Mouse (Mus musculus) adipocyte (in vitro differentiated cells): ENCODE measurements around the gene Tnfaip2.
A peak's percentile ranks its signal among the peaks of the same experiment; 100 is the strongest.

Experiments used
- DNase-seq: peaks from one replicate; pipeline ENCODE4 v3.0.0-alpha.2; 2016; ENCODE audit warnings: low spot score

The Tnfaip2 gene

DNA sequence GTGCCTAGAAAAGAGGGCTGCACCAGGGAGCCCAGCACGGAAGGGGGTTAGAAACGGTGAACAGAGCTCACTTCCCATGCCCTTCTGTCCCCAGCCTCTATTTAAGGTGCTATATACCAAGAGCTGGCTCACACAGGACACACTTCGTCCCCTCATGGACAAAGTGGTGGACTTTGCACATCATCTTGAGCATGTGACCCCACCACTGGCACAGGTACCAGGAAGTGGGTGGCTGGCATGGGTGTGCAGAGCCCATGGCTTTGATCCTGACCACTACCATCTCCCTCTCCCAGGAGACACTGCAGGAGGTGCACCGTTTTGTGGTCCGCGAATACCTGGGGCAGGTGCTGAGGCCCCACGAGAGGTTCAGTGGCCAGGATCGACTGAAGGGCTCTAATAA, 13.9 kb upstream of the Tnfaip2 start:
- no peak for DNase-seq

DNA sequence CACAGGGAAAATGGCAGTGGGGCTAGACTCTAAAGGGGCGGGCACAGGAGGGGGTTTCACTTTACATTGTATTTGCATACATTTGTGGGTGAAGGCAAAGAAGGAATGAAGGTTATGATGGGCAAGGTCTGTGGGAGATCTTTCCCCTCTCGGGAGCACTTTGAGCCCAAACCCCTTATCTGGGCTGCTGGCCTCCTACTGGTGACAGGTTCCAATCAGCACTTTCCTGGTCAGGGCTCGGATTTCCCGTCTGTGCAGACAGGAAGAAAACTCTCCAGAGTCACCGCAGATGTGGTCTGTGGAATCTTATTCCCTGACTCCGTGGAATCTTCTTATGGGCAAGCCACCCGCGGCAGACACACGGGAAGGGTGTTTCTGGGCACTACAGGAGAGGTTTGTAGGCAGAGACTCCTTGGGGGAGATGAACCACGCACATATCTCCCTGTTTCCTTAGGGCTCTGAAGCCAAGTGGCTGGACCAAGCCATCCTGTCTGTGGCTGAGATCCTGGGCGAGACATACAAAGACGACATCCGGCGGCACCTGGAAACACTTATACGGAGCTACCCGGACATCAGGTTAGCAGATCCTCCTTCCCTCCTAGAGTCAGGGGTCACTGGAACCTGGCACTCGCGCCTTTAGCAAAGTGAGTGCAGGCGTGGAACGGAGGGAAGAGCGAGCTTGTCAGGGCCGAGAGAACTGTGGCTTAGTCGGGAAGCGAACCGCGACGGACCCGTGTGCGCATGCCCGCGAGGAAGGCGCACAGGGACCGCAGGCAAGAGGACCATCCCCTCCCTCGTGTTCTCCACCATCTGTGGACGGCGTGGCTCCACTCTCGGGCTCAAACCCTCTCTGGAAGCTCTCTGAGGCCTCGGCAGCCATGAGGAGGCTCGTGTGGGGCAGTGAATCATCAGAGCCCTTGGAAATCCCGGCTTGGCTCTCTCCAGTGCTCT, 13.0 kb upstream of the Tnfaip2 start:
- DNase-seq = peak; percentile 67

DNA sequence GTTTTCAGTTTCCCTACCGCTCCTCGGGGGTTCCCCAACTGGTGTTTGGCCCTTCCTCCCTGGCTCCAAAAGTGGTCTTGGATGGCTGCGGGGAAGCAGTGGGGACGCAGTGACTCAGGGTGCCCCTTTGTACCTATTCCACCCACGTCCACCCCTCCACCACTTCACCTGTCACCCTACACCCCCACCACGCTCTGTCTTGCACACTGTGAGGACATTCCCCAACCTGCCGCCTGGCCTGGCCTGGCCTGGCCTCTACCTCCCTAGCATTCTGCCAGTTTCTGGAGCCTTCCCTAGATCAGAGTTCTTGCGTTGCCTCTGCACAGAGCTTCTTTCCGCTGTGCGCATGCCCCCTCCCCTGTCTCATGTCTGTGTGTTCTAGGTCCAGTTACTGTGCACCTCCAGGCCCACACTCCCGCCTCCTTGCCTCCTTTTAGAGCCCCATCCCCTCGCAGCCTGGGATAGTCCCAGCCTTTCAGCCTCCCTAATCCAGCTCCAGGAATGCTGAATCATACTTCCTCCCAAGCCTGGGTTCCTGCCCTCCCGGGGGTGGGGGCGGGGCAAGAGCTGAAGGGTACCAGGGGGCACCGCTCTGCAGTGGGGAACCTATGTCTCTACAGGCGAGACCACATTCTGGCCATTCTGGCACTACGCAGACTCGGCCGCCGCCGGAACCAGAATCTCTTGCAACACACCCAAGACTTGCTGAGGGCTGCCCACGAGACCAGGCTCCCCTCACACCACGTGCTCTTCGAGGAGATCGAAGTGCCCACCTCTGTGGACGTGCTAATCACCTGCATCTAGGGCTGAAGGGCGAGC, 12.0 kb upstream of the Tnfaip2 start:
- peak; percentile 66 for DNase-seq

DNA sequence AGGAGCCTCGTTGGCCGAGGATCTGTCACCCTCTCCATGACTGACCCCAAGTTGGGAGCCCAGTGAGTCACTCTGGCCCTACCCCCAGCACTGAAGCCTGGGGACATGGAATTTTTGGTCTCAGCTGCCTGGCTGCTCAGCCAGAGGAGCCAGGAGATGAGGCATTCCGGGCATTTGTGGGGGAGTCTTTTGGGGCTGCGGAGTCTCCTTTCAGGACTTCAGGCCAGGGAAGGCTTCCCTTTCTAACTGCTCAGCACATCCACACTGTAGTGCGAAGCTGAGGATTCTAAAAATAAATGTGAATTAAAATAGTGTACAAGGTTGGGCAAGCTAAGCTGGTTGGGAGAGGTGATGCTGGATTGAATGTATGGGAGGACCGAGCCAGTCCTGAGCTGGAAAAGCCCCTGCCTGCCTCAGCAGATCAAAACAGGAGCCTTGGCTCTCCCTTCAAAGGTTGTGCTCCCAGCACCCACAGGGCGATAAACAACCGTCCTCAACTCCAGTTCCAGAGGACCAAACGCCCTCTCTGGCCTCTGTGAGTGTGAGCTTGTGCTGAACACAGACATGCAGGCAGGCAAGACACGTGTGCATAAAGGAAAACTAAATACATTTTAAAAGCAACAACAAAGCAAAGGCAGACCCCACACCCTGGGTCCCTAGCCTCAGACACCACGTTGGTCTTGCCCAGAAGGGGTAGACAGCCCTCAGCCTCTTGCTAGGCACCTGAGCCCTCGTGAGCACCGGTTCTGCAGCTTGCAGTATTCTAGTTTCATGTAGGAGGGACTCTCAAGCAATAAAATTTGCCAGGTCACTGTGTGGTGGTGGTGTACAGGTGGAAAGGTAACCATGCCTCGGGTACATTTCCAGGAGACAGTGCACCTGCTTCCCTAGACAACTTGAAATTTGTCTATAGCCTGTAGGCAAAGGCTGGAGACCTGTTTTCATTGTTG, 11.1 kb upstream of the Tnfaip2 start:
- DNase-seq = no peak

- no peak for DNase-seq
These were observed 10.2 kb upstream of the Tnfaip2 start for GRCm38 (mm10) chr12:111432097-111432496.

DNA sequence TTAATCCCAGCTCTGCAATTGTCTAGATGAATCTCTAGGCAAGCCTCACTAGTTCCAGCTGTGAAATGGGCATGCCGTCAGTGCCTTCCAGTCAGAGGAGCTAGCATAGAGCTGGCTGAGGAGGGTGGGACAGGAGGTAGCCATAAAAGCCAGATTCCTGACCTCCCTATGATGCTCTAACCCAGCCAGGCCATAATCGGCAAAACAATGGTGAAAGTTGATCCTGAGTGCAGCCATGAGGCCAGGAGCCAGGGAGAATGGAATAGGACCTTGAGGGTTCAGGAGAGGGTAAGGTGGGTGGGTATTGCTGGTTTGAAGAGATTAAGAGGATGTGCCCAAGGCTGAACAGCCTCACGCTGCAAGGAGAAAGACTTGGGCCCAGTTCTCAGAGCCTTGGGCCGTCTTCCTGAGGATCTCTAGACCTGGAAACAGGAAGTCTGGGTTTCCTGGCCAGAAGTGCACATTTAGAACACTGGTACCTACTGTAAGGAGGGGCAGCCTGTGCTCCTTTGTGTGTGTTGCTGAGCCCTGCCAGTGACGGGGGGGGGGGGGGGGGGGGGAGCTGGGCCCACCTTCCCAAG, 9.4 kb upstream of the Tnfaip2 start:
- no peak for DNase-seq

GRCm38 (mm10) chr12:111434164-111434744, 8.0 kb upstream of the Tnfaip2 start:
- peak; percentile 59 for DNase-seq

DNA sequence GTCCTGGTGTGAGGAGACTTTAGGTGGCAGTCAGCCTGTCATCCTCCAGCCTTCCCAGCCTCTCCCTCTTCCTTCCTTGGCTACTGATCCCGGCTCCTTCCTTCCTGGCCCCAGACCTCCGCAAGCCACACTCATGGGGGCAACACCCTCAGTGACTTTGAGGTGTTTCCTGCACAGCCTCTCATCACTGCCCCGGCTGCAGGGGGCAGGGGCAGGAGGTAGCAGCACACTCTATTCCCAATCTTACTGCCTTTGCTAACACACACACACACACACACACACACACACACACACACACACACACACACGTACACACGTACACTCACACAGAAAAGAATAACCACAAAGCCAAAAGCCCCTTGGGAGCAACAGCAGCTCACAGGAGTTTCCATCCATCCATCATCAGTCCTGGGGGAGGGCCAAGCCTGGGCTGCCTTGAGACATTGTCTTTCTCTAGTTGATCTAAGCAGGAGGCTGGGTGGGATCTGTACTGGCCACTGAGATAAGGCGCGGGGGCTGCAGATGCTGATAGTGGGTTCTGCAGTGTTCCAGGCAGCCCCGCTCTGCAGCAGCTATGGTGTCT, 7.4 kb upstream of the Tnfaip2 start:
- peak; percentile 39 for DNase-seq

DNA sequence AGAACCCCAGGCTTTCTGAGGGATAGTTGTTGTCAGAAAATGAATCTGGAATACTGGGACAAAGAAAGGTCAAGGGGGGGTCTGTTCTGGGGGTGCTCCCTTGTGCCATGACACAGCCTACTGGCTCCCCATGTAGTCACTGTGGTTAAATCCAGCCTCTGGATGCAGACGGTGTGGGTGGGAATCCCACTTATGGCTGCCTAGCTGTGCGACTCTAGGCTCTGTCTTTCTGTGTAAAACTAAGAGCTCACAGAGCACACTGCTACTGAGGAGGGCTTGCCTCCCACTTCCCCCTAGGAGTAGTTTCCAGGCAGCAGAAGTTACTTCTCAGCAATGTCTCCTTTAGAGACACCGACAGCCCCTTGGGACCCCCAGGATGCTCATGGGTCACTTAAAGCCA, 6.1 kb upstream of the Tnfaip2 start:
- DNase-seq = no peak

DNA sequence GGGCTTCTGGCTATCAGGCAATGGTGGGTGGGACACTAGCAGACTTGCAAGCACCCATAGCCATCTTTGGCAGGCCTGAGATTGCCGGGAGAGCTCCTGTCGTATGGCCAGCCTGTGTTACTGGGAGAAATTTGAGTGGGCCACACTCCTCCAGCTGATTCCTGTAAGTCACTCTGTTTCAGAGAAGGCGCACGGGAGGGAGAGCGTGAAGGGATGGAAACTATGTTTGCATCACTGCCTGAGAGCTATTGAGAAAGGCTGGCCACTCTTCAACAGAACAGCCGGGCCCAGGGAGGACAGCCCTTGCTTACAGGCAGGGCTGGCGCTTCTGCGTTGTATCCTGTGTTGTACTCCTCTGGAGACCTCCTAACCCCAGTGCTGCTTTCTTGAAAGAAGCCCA, 5.6 kb upstream of the Tnfaip2 start:
- DNase-seq = peak; percentile 58

- peak; percentile 69 for DNase-seq
These were observed 4.9 kb upstream of the Tnfaip2 start for GRCm38 (mm10) chr12:111437222-111437900.

DNA sequence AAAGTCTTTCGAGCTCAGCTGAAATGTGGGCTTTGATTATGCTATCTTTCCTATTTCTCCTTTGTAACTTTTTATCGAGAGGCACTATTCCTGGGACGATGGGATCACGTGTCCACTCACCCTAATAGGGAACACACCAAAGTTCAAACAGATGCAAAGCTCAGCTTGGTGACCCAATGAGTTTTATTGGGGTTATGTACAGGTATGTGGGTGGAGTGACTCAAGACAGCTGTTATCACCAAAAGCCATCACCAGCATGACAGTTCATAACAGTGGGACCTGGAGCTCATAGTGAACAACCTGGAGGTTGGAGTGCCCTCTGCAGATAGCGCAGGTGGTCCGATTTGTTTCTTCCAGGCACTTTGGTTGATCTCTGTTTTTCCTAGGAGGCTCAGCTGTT, 3.4 kb upstream of the Tnfaip2 start:
- no peak for DNase-seq

GRCm38 (mm10) chr12:111440701-111441373, 1.4 kb upstream of the Tnfaip2 start:
- DNase-seq = no peak

DNA sequence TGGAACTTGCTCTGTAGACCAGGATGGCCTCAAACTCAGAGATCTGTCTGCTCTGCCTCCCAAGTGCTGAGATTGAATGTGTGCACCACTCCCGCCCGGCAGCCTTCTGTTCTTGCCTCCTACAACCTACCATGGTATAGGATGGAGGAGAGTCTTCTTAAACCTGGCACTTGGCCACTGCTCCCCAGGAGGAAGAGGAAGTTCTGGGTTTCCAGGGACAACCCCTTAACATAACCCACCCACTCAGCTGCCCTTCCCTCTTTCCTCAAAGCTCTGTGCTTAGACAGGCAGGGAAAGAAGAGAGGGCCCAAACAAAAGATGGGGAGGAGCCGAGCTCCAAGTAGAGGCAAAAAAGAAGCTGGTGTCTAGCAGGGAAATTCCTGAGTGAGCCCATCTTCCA, 746 bp upstream of the Tnfaip2 start:
- DNase-seq = no peak

DNA sequence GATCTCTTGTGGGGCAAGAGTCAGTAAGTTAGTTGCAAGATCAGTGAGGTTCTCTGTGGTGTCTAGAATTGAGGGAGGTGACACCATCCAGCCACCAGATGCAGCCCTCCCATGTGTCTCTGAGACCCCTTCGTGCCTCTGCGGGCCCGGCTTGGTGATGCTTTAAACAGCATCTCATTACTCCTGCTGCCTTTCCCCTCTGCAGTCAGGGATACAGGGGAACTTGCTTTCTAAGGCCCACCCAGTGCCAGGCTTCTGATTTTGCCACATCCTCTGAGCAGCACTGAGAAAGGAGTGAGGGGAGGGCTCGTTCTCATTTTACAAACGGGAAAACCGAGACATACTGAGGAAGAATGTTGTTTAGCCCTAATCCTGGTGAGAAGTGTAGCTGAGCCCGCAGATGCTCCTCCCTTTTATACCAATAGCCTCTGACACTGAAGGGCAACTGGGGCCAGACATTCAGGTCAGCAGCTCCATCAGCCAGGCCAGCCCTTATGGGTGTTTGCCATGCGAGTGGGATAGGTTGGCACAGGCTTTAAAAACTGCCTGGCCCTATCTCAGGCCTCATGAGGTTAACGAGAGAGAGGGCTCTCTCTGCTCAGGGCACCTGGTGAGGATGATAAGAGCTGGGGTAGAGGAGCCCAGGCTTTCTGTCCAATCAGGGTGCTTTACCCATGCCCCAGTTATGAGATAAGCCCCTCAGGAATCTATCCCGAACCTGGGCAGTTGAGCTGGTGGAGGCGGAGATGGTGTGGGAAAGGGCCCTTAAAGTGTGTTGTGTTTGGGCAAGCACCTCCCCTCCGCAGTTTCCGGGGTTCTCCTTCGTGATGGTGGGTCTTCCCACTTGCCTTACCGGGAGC, 972 bp downstream of the Tnfaip2 start:
- peak; percentile 74 for DNase-seq

- peak; percentile 66 for DNase-seq
These were observed 1.9 kb downstream of the Tnfaip2 start for GRCm38 (mm10) chr12:111443921-111444831.

DNA sequence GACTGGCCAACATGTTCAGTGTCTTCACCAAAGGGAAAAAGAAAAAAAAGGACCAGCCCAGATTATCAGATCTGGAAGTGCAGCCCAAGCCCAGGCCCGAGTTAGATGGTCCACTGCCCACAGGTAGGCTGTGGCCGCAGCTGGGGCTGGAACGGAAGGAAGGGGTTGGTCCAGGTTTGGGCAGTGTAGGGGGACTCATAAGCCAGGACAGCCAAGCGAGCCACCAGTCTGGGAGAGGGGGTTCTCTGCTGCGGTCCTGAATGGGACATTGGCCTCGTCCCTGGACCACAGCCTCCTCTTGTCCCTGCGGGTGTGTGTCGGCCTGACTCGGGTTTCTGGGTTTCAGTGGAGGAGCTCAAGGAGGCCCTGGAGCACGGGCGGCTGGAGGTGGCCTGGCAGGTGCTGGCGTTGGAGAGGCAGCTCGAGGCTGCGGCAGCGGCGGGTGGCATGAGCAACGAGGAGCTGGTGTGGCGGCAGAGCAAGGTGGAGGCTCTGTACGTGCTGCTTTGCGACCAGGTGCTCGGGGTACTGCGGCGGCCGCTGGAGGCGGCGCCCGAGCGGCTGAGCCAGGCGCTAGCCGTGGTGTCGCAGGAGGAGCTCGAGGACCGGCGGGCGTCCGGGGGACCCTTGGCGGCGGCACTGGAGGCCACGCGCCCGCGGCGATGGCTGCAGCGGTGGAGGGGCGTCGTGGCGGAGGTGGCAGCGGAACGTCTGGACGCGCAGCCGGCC, 3.1 kb downstream of the Tnfaip2 start:
- no peak for DNase-seq
